Mouse (Mus musculus): ENCODE data around the gene Stt3b. TPM values are rescaled to one million over a fixed set of nuclear protein-coding genes. Genes with fewer than 3 reads are reported as not detected.

Stt3b gene
- polyA plus RNA-seq, 1 experiment from 2014 or later: 104 TPM

- WGBS: 59% methylated on average over 6 of the region's 6 CpGs
- H3K9ac ChIP-seq: no peak overlapping the region
These were observed 107.1 kb downstream of the Stt3b start for GRCm38 (mm10) chr9:115203136-115203535.

GRCm38 (mm10) chr9:115201264-115201663, 109.0 kb downstream of the Stt3b start:
- no peak for ATAC-seq (ENCODE audit: low read depth)
- H3K27me3 ChIP-seq: no peaks in the 10 kb centered on the region
- H3K4me2 ChIP-seq: no peak overlapping the region
- no peaks in the 10 kb centered on the region for H3K36me3 ChIP-seq
- H3K4me3 ChIP-seq: no peak overlapping the region
- no peak overlapping the region for H3K9ac ChIP-seq
- 93% methylated on average over 6 of the region's 6 CpGs for WGBS
- peaks cover 12% of the 10 kb centered on the region for H3K4me1 ChIP-seq (replicated peaks)
- H3K27ac ChIP-seq (replicated peaks): no peak overlapping the region
- H3K9me3 ChIP-seq: no peaks in the 10 kb centered on the region

More at GRCm38 (mm10) chr9:115203136-115203535, 107.1 kb downstream of the Stt3b start:
- Histone ChIP-seq H3K27ac (replicated peaks) (no peak overlapping the region), H3K4me1 (replicated peaks) (peaks cover 12% of the 10 kb centered on the region), H3K27me3 (no peaks in the 10 kb centered on the region), H3K9me3 (no peaks in the 10 kb centered on the region), H3K36me3 (no peaks in the 10 kb centered on the region), H3K4me3 (no peak overlapping the region), H3K4me2 (no peak overlapping the region)
- no peak for ATAC-seq (ENCODE audit: low read depth)

GRCm38 (mm10) chr9:115200166-115200862, 109.9 kb downstream of the Stt3b start:
- Histone ChIP-seq H3K4me3 (no peak overlapping the region), H3K9ac (no peak overlapping the region), H3K27ac (replicated peaks) (no peak overlapping the region), H3K4me1 (replicated peaks) (peaks cover 2% of the 10 kb centered on the region; the same call in 1 of the 2 replicates), H3K27me3 (no peaks in the 10 kb centered on the region), H3K36me3 (no peaks in the 10 kb centered on the region), H3K4me2 (no peak overlapping the region), H3K9me3 (no peaks in the 10 kb centered on the region)
- no peak for ATAC-seq (ENCODE audit: low read depth)
- WGBS: 88% methylated on average over 15 of the region's 15 CpGs

GRCm38 (mm10) chr9:115197082-115197481, 113.1 kb downstream of the Stt3b start:
- H3K4me3 ChIP-seq: no peak overlapping the region
- no peaks in the 10 kb centered on the region for H3K9me3 ChIP-seq
- H3K4me1 ChIP-seq (replicated peaks): no peaks in the 10 kb centered on the region
- H3K36me3 ChIP-seq: no peaks in the 10 kb centered on the region
- no peak overlapping the region for H3K27ac ChIP-seq (replicated peaks)
- ATAC-seq (ENCODE audit: low read depth): no peak
- H3K27me3 ChIP-seq: no peaks in the 10 kb centered on the region
- WGBS: 81% methylated on average over 7 of the region's 7 CpGs
- no peak overlapping the region for H3K9ac ChIP-seq
- no peak overlapping the region for H3K4me2 ChIP-seq

GRCm38 (mm10) chr9:115192890-115193289, 117.3 kb downstream of the Stt3b start:
- H3K9me3 ChIP-seq: no peaks in the 10 kb centered on the region
- no peaks in the 10 kb centered on the region for H3K36me3 ChIP-seq
- no peak for ATAC-seq (ENCODE audit: low read depth)
- peaks cover 6% of the 10 kb centered on the region for H3K4me1 ChIP-seq (replicated peaks)
- 76% methylated on average over 3 of the region's 3 CpGs for WGBS
- H3K27ac ChIP-seq (replicated peaks): no peak overlapping the region
- H3K9ac ChIP-seq: no peak overlapping the region
- no peak overlapping the region for H3K4me2 ChIP-seq
- no peaks in the 10 kb centered on the region for H3K27me3 ChIP-seq
- no peak overlapping the region for H3K4me3 ChIP-seq

All from neural tube, embryonic 13.5 days (tissue).